ENCODE assay signal across 26 mouse cellular contexts in genomic region chr10:117463636-117464035, GRCm38 (mm10).
"Had no signal": no experiment of that assay in that cellular context is flagged by ENCODE, and none has a peak within 500 bp of the region (broad histone marks: within the 10 kb centered on the region; RNA-seq: fewer than 3 reads in every experiment).

No protein-coding gene starts in this region.

- DNase-seq: cerebellum, adult 9-10 months; cerebellum, adult 9-11 months; cerebellum, postnatal 10 days; cerebellum, postnatal 14 days; cerebellum, postnatal 25 days; cerebellum, postnatal 36 days; embryo, embryonic 11 days; forebrain, postnatal 0 days; gastrocnemius, adult 2 months; gastrocnemius, postnatal 10 days; gastrocnemius, postnatal 14 days; gastrocnemius, postnatal 25 days; heart, adult 18-20 months; heart, adult 2 months had no signal

- H3K9me3 ChIP-seq: embryonic facial prominence, embryonic 10.5 days; embryonic facial prominence, embryonic 12.5 days; embryonic facial prominence, embryonic 13.5 days; embryonic facial prominence, embryonic 15.5 days; forebrain, embryonic 10.5 days; forebrain, embryonic 12.5 days; forebrain, embryonic 13.5 days; forebrain, embryonic 15.5 days; heart, embryonic 10.5 days had no signal

- ATAC-seq: forebrain, embryonic 13.5 days; forebrain, embryonic 14.5 days; forebrain, embryonic 15.5 days; forebrain, embryonic 16.5 days; forebrain, postnatal 0 days had no signal

- H3K4me2 ChIP-seq: embryonic facial prominence, embryonic 12.5 days; embryonic facial prominence, embryonic 13.5 days; embryonic facial prominence, embryonic 15.5 days; forebrain, embryonic 12.5 days; forebrain, embryonic 13.5 days; forebrain, embryonic 15.5 days had no signal

- H3K9ac ChIP-seq: embryonic facial prominence, embryonic 12.5 days; embryonic facial prominence, embryonic 13.5 days; embryonic facial prominence, embryonic 15.5 days; forebrain, embryonic 12.5 days; forebrain, embryonic 13.5 days; forebrain, embryonic 15.5 days; forebrain, postnatal 0 days had no signal

- H3K27ac ChIP-seq: embryonic facial prominence, embryonic 10.5 days; embryonic facial prominence, embryonic 12.5 days; embryonic facial prominence, embryonic 13.5 days; embryonic facial prominence, embryonic 15.5 days; forebrain, embryonic 10.5 days; forebrain, embryonic 12.5 days; forebrain, embryonic 13.5 days; forebrain, embryonic 15.5 days; gastrocnemius, adult 2 months; heart, adult 2 months; heart, embryonic 10.5 days had no signal

- H3K4me1 ChIP-seq: embryonic facial prominence, embryonic 12.5 days; embryonic facial prominence, embryonic 13.5 days; embryonic facial prominence, embryonic 15.5 days; forebrain, embryonic 10.5 days; forebrain, embryonic 12.5 days; forebrain, embryonic 13.5 days; forebrain, embryonic 15.5 days had no signal

- H3K27me3 ChIP-seq: embryonic facial prominence, embryonic 12.5 days; embryonic facial prominence, embryonic 13.5 days; embryonic facial prominence, embryonic 15.5 days; forebrain, embryonic 12.5 days; forebrain, embryonic 13.5 days; forebrain, embryonic 15.5 days had no signal

- H3K36me3 ChIP-seq: embryonic facial prominence, embryonic 10.5 days; embryonic facial prominence, embryonic 12.5 days; embryonic facial prominence, embryonic 13.5 days; embryonic facial prominence, embryonic 15.5 days; forebrain, embryonic 10.5 days; forebrain, embryonic 12.5 days; forebrain, embryonic 15.5 days; heart, embryonic 10.5 days had no signal

- H3K4me3 ChIP-seq: embryonic facial prominence, embryonic 10.5 days; embryonic facial prominence, embryonic 12.5 days; embryonic facial prominence, embryonic 13.5 days; embryonic facial prominence, embryonic 15.5 days; erythroblast, embryonic 14.5 days; forebrain, embryonic 10.5 days; forebrain, embryonic 12.5 days; forebrain, embryonic 13.5 days; forebrain, embryonic 15.5 days; gastrocnemius, adult 2 months; heart, adult 2 months; heart, embryonic 10.5 days had no signal
